ENCODE assay signal across 8 mouse cellular contexts in genomic region chr10:56228568-56229209, GRCm38 (mm10). TPM values are rescaled to one million over a fixed set of nuclear protein-coding genes. Genes with fewer than 3 reads are reported as not detected.
A peak's percentile ranks its signal among the peaks of the same experiment; 100 is the strongest.
DNase-seq lines count a peak whose midpoint lies in the region; ATAC-seq and TF ChIP-seq lines count a peak whose summit lies in the region.

TSS of gene Tbc1d32 (minus strand) at chr10:56228689.

- TF ChIP-seq POLR2A in ES-Bruce4 (IDR thresholded peaks at IDR 0.05; ENCODE audit: insufficient read depth, low read length), result peak; percentile 44
- TF ChIP-seq POLR2A in lung, adult 2 months (IDR thresholded peaks at IDR 0.05; ENCODE audit: borderline replicate concordance, extremely low read depth, low read depth, low read length), result peak; percentile 72; the same call in 1 of the 2 replicates

- H3K36me3 ChIP-seq in ES-Bruce4 (ENCODE audit: control insufficient read depth, insufficient read depth, low read length, poor library complexity, severe bottlenecking), result no peaks in the 10 kb centered on the region
- no peaks in the 10 kb centered on the region for H3K36me3 ChIP-seq in forebrain, embryonic 15.5 days

- H3K9me3 ChIP-seq in ES-Bruce4 (replicated peaks; ENCODE audit: control insufficient read depth, insufficient read depth, low read length, poor library complexity, severe bottlenecking), result no peaks in the 10 kb centered on the region
- H3K9me3 ChIP-seq in forebrain, embryonic 15.5 days, result no peaks in the 10 kb centered on the region

- intact Hi-C loops in heart, postnatal 25 days (cut with DNase I), result loop anchor here (5.0 kb wide), 1 partner anchor 121 kb away; the partner anchor contains the start of gene Msl3l2

- H3K4me2 ChIP-seq in forebrain, embryonic 15.5 days (replicated peaks), result peak within 1 kb of the TSS; percentile 50

- TF ChIP-seq EP300 in ES-Bruce4 (IDR thresholded peaks at IDR 0.05; ENCODE audit: insufficient read depth, low read depth, low read length), result no peak

- no peaks in the 10 kb centered on the region for H3K4me1 ChIP-seq in ES-Bruce4 (ENCODE audit: control insufficient read depth, insufficient read depth, low read length)
- peaks cover 12% of the 10 kb centered on the region for H3K4me1 ChIP-seq in forebrain, embryonic 15.5 days
- peaks cover 3% of the 10 kb centered on the region; the same call in 1 of the 2 replicates for H3K4me1 ChIP-seq in lung, adult 2 months (ENCODE audit: control insufficient read depth, insufficient read depth, low read length)

- peak within 1 kb of the TSS; percentile 79 for H3K4me3 ChIP-seq in ES-Bruce4 (ENCODE audit: low read depth, low read length)
- H3K4me3 ChIP-seq in forebrain, embryonic 15.5 days, result peak within 1 kb of the TSS; percentile 52
- H3K4me3 ChIP-seq in lung, adult 2 months (replicated peaks; ENCODE audit: extremely low read depth, low read depth, low read length), result peak within 1 kb of the TSS; percentile 71

- ATAC-seq in forebrain, embryonic 15.5 days (replicated peaks), result peak; percentile 99
- peak; percentile 80 for ATAC-seq in neutrophil, adult 5-6 weeks (ENCODE audit: extremely low read depth, insufficient number of reproducible peaks, low FRiP score, poor library complexity, severe bottlenecking)

- DNase-seq in cerebellum, adult 11-12 months, result peak; percentile 90
- DNase-seq in heart, postnatal 25 days (ENCODE audit: low spot score), result peak; percentile 81
- DNase-seq in layer of hippocampus, adult 18-20 months (ENCODE audit: low spot score in 2 of 2), result peak; percentile 89 to 93
- peak; percentile 87 for DNase-seq in lung, adult 2 months
- DNase-seq in thymus, adult 18-20 months, result peak; percentile 77 to 79

- TF ChIP-seq CTCF in ES-Bruce4 (IDR thresholded peaks at IDR 0.05; ENCODE audit: low read depth, low read length), result no peak
- no peak for TF ChIP-seq CTCF in lung, adult 2 months (IDR thresholded peaks at IDR 0.05; ENCODE audit: insufficient read depth, low read length)

- peak within 1 kb of the TSS; percentile 10; the same call in 1 of the 2 replicates for H3K9ac ChIP-seq in ES-Bruce4 (ENCODE audit: low read depth, poor library complexity, severe bottlenecking)
- H3K9ac ChIP-seq in forebrain, embryonic 15.5 days (replicated peaks), result peak within 1 kb of the TSS; percentile 60

- H3K27me3 ChIP-seq in ES-Bruce4 (ENCODE audit: control insufficient read depth, insufficient read depth, low read length, poor library complexity, severe bottlenecking), result 0 out of 2 replicates have a peak, but pooled peaks cover 1% of the 10 kb centered on the region
- H3K27me3 ChIP-seq in forebrain, embryonic 15.5 days, result no peaks in the 10 kb centered on the region

- H3K27ac ChIP-seq in ES-Bruce4 (ENCODE audit: insufficient read depth, low read length), result peak within 1 kb of the TSS; percentile 73
- H3K27ac ChIP-seq in forebrain, embryonic 15.5 days (replicated peaks), result peak within 1 kb of the TSS; percentile 92

- 3% methylated on average over 42 of the region's 42 CpGs for WGBS in forebrain, embryonic 15.5 days
- 3% methylated on average over 42 of the region's 42 CpGs for WGBS in lung, adult 2 months

RNA-seq across cellular contexts. Expression of gene Tbc1d32, which starts in this region (rescaled TPM):
- polyA plus RNA-seq in ES-Bruce4 (2011; ENCODE audit: insufficient read depth, insufficient read length, low read depth, missing spikeins), result 8.6 and 9.5 TPM in 2 replicates
- 3.2 and 3.3 TPM in 2 replicates for polyA plus RNA-seq in forebrain, embryonic 15.5 days (2015; fragmentation: Nextera tagmentation; extraction: Ambion mirVana)
- total RNA-seq in heart, postnatal 25 days (2021), result 1 to 10 TPM; 3.7 to 4.2 TPM
- 1 to 10 TPM; 8.6 to 9.4 TPM for total RNA-seq in layer of hippocampus, adult 18-20 months (2021)
- polyA plus RNA-seq in lung, adult 2 months (2012; rRNA removed), result 0.80 and 1.6 TPM in 2 replicates
- 1.8 and 2.7 TPM in 2 replicates for total RNA-seq in neutrophil, adult 5-6 weeks (2017)

Comparison
In these comparisons a context has a peak if more than half of its experiments do, and no peak if none do; other contexts are left out.
1. Peak in every context shown above with its lines: DNase-seq, ATAC-seq, H3K4me3 ChIP-seq and H3K27ac ChIP-seq.